Mouse (Mus musculus): ENCODE data around the gene Rassf2.

GRCm38 (mm10) chr2:131980866-131981265 is 49.2 kb downstream of the Rassf2 start:
- no peak for TF ChIP-seq POLR2A (IDR thresholded peaks at IDR 0.05; ENCODE audit: control insufficient read depth, low read depth, low read length)
- TF ChIP-seq CTCF (IDR thresholded peaks at IDR 0.05; ENCODE audit: control insufficient read depth, insufficient read depth, insufficient replicate concordance, low read depth, low read length) = no peak

Measured in testis, adult 2 months (tissue).